Mouse (Mus musculus) lung, postnatal 0 days (tissue): ENCODE measurements around the gene Slc34a1. TPM values are rescaled to one million over a fixed set of nuclear protein-coding genes. Genes with fewer than 3 reads are reported as not detected.

Experiments
- ATAC-seq: fragments of 200-750 bp; cut with Nextera tagmentation; 2 replicates; pipeline ENCODE4 v1.8.0; 2017; ENCODE audit warnings: moderate library complexity
- DNase-seq: peaks from one replicate; pipeline ENCODE4 v3.0.0-alpha.2; 2016; ENCODE audit warnings: low spot score
- H3K27ac ChIP-seq: fragments of 300-500 bp; sonication (generic); 2 replicates; pipeline ENCODE4 v1.5.1; 2014; ENCODE audit warnings: antibody characterized with exemption, mild to moderate bottlenecking, low read length, mixed read lengths
- H3K27me3 ChIP-seq: fragments of 300-500 bp; sonication (generic); replicated peaks from 2 replicates; pipeline ENCODE4 v1.6.1; 2014; ENCODE audit warnings: low read length, mixed read lengths; ENCODE audit not compliant: insufficient read depth
- H3K36me3 ChIP-seq: fragments of 300-500 bp; sonication (generic); 2 replicates; pipeline ENCODE4 v1.6.1; 2014; ENCODE audit warnings: low read length, mixed read lengths; ENCODE audit not compliant: insufficient read depth
- H3K4me1 ChIP-seq: fragments of 300-500 bp; sonication (generic); 2 replicates; pipeline ENCODE4 v1.6.1; 2014; ENCODE audit warnings: antibody characterized with exemption, low read depth, low read length, mixed read lengths; ENCODE audit not compliant: insufficient read depth
- H3K4me2 ChIP-seq: fragments of 300-500 bp; sonication (generic); replicated peaks from 2 replicates; pipeline ENCODE4 v1.6.1; 2014; ENCODE audit warnings: low read depth, mild to moderate bottlenecking, low read length, moderate library complexity, mixed read lengths
- H3K4me3 ChIP-seq: fragments of 300-500 bp; sonication (generic); 2 replicates; pipeline ENCODE4 v1.5.1; 2014; ENCODE audit warnings: low read depth, low read length
- H3K9ac ChIP-seq: fragments of 300-500 bp; sonication (generic); replicated peaks from 2 replicates; pipeline ENCODE4 v1.6.1; 2014; ENCODE audit warnings: low read depth, mild to moderate bottlenecking
- H3K9me3 ChIP-seq: fragments of 300-500 bp; sonication (generic); 2 replicates; pipeline ENCODE4 v1.6.1; 2016; ENCODE audit warnings: low read length, mixed read lengths
- CTCF ChIP-seq: IDR thresholded peaks from 2 replicates; pipeline ENCODE4 v1.5.1; 2016; ENCODE audit warnings: antibody characterized with exemption, mild to moderate bottlenecking
- EP300 ChIP-seq: IDR thresholded peaks from 2 replicates; pipeline ENCODE4 v1.6.1; 2016; ENCODE audit warnings: antibody characterized with exemption, mild to moderate bottlenecking, control low read depth
- WGBS: fragments of 180-500 bp; shearing (Covaris S2); extraction: QIAGEN DNeasy Blood & Tissue Kit; methylation state at CpG from one replicate; pipeline ENCODE4 v1.1.7; 2014; 5-methylcytosine and 5-hydroxymethylcytosine counted together
- polyA plus RNA-seq: library from polyadenylated mRNA; unstranded; fragments of >200 nt; fragmentation: Nextera tagmentation; extraction: Ambion mirVana; gene quantifications from 2 replicates; pipeline ENCODE4 v1.2.1, GENCODE M21; 2015

The Slc34a1 gene
- polyA plus RNA-seq, 1 experiment from 2014 or later: not detected

- H3K9me3 ChIP-seq: no peaks in the 10 kb centered on the region
- no peak overlapping the region for H3K27ac ChIP-seq
- 85% methylated on average over 19 of the region's 19 CpGs for WGBS
- DNase-seq: no peak
- 0 out of 2 replicates have a peak, but pooled peaks cover 2% of the 10 kb centered on the region for H3K4me1 ChIP-seq
- H3K4me3 ChIP-seq: no peak overlapping the region
- TF ChIP-seq CTCF: no peak
- TF ChIP-seq EP300: no peak
- H3K9ac ChIP-seq: no peak overlapping the region
- no peak for ATAC-seq
- H3K36me3 ChIP-seq: no peaks in the 10 kb centered on the region
- no peak overlapping the region for H3K4me2 ChIP-seq
- no peaks in the 10 kb centered on the region for H3K27me3 ChIP-seq
These were observed 10.6 kb downstream of the Slc34a1 start for GRCm38 (mm10) chr13:55408546-55409120.

GRCm38 (mm10) chr13:55411826-55412225, 13.8 kb downstream of the Slc34a1 start:
- no peak for ATAC-seq

GRCm38 (mm10) chr13:55412643-55413307, 14.8 kb downstream of the Slc34a1 start:
- Histone ChIP-seq H3K36me3 (no peaks in the 10 kb centered on the region), H3K27ac (no peak overlapping the region), H3K9ac (no peak overlapping the region), H3K4me3 (no peak overlapping the region), H3K9me3 (no peaks in the 10 kb centered on the region), H3K4me2 (no peak overlapping the region), H3K4me1 (no peaks in the 10 kb centered on the region), H3K27me3 (0 out of 2 replicates have a peak, but pooled peaks cover 11% of the 10 kb centered on the region)
- ATAC-seq (no peak), DNase-seq (no peak)
- 78% methylated on average over 13 of the region's 13 CpGs for WGBS
- TF ChIP-seq EP300 (no peak), CTCF (no peak)

More at GRCm38 (mm10) chr13:55411826-55412225, 13.8 kb downstream of the Slc34a1 start:
- Histone ChIP-seq H3K36me3 (no peaks in the 10 kb centered on the region), H3K4me3 (no peak overlapping the region), H3K27me3 (0 out of 2 replicates have a peak, but pooled peaks cover 6% of the 10 kb centered on the region), H3K4me1 (no peaks in the 10 kb centered on the region), H3K9me3 (no peaks in the 10 kb centered on the region), H3K27ac (no peak overlapping the region), H3K4me2 (no peak overlapping the region), H3K9ac (no peak overlapping the region)
- no peak for DNase-seq
- TF ChIP-seq CTCF: no peak
- no peak for TF ChIP-seq EP300
- WGBS: 63% methylated on average over 7 of the region's 7 CpGs

- Histone ChIP-seq H3K27me3 (peaks cover 13% of the 10 kb centered on the region), H3K9ac (no peak overlapping the region), H3K9me3 (no peaks in the 10 kb centered on the region), H3K36me3 (no peaks in the 10 kb centered on the region), H3K4me1 (0 out of 2 replicates have a peak, but pooled peaks cover 2% of the 10 kb centered on the region), H3K4me2 (no peak overlapping the region), H3K4me3 (no peak overlapping the region), H3K27ac (no peak overlapping the region)
- DNase-seq (no peak), ATAC-seq (no peak)
- 69% methylated on average over 12 of the region's 12 CpGs for WGBS
- TF ChIP-seq CTCF (no peak), EP300 (no peak)
These were observed 15.3 kb downstream of the Slc34a1 start for GRCm38 (mm10) chr13:55413333-55413732.

- Histone ChIP-seq H3K9me3 (no peaks in the 10 kb centered on the region), H3K36me3 (no peaks in the 10 kb centered on the region), H3K4me3 (no peak within 1 kb of the TSS), H3K4me2 (no peak within 1 kb of the TSS; the same call in 1 of the 2 replicates), H3K27ac (no peak within 1 kb of the TSS), H3K27me3 (peaks cover 24% of the 10 kb centered on the region), H3K9ac (no peak within 1 kb of the TSS), H3K4me1 (0 out of 2 replicates have a peak, but pooled peaks cover 4% of the 10 kb centered on the region)
- 9% methylated on average over 41 of the region's 41 CpGs for WGBS
- peak; percentile 58 for DNase-seq
- peak; percentile 60 for ATAC-seq
- no peak for TF ChIP-seq EP300
- no peak for TF ChIP-seq CTCF
These were observed 16.9 kb downstream of the Slc34a1 start, which contains the start of gene Pfn3 for GRCm38 (mm10) chr13:55414743-55415380. TSS of gene Pfn3 (minus strand) at chr13:55415232.

- DNase-seq: peak; percentile 90
- TF ChIP-seq CTCF: peak; percentile 93
- no peak for TF ChIP-seq EP300
- ATAC-seq: peak; percentile 84
- Histone ChIP-seq H3K27me3 (peaks cover 44% of the 10 kb centered on the region), H3K4me3 (no peak overlapping the region), H3K36me3 (no peaks in the 10 kb centered on the region), H3K9me3 (no peaks in the 10 kb centered on the region), H3K27ac (no peak overlapping the region), H3K4me2 (no peak overlapping the region), H3K4me1 (0 out of 2 replicates have a peak, but pooled peaks cover 4% of the 10 kb centered on the region), H3K9ac (no peak overlapping the region)
- 8% methylated on average over 12 of the region's 12 CpGs for WGBS
These were observed 20.0 kb downstream of the Slc34a1 start for GRCm38 (mm10) chr13:55418004-55418403.
